Mouse (Mus musculus) ovary, adult 18-20 months (tissue): ENCODE measurements around the gene Lipt1.

Experiments
- DNase-seq: peaks from one replicate; pipeline ENCODE4 v3.0.0; 2022; ENCODE audit warnings: low spot score, mixed read lengths

Gene Lipt1

GRCm38 (mm10) chr1:37899816-37900215 lies 28.3 kb downstream of the Lipt1 start:
- no peak for DNase-seq

DNA sequence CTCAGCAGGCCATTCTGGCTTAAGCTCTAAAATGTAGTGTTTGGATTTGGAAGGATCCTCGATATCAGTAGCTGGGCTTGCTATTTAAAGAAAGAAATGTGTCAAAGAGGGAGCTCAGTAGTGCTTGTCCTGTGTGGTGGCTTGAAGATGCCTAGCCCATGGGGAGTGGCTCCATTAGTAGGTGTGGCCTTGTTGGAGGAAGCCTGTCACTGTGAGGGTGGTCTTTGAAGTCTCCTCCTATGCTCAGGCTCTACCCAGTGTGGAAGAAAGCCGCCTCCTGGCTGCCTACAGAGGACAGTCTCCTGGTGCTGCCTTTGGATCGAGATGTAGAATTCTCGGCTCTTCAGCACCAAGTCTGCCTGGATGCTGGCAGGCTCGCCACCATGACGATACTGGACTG lies 28.8 kb downstream of the Lipt1 start:
- no peak for DNase-seq

DNA sequence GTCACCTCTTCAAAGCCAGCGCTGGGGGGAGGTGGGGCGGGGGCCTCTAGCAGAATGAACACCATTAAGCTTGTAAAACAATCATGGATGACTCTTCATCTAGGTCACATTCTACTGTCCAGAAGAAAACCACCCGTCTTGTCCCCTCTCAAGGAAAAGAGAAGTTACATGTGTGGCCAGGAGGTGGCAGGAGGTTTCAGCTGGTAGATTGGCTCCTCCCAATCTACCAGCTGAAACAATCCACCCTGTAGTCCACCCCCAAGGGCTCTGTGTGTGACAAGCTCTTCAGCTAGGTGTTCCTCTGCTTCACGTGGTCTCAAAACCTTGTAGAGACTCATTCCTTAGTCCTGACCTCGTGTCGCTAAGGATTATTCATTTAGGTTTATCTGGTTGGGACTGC lies 31.6 kb downstream of the Lipt1 start:
- DNase-seq = no peak

GRCm38 (mm10) chr1:37912751-37913150 lies 41.2 kb downstream of the Lipt1 start:
- no peak for DNase-seq

DNA sequence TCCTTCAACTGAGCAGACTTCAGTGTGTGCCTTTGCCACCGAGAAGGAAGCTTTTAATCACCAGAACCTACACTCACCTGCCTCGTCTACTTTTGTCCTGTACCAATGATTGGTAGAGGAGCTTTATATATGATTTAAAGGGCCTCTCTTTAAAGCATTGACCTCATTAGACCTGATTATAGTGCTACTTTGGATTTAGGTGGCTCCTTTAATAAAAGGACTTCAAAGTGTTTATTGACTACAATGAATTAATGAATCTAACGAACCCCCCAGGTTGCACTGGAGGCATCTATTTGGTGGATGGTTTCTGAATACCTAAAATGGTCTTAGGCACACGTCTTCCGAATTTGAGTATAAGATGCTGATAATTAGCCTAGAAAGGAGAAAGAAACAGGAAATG lies 44.9 kb downstream of the Lipt1 start, which contains the start of gene Lyg2:
Lyg2 (minus strand) TSS at position 101 of the 400 bp plus-strand sequence.
- no peak for DNase-seq

GRCm38 (mm10) chr1:37917666-37918065 lies 46.1 kb downstream of the Lipt1 start:
- DNase-seq = no peak

DNA sequence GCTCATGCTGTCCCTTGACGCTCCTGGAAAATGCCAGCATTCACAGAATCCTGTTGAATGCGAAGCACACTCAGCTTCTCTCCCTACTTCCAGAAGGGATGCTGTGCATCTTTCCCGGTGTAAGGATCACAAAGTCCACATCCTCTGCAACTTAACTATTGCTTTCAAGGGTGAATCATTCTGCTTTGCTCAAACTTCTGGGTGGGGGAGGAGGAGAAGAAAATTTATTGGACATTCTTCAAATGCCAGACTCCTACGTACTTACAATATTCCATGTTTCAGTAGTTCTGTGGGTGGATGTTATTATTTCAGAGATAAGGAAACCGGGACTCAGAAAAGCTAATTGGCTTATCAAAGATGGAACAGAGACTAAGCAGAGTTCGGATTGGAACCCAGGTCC lies 46.6 kb downstream of the Lipt1 start:
- DNase-seq = no peak

- no peak for DNase-seq
These were observed 51.0 kb downstream of the Lipt1 start for GRCm38 (mm10) chr1:37922536-37922935.
